Mouse (Mus musculus): ENCODE measurements around the gene Phf21a. TPM values are rescaled to one million over a fixed set of nuclear protein-coding genes. Genes with fewer than 3 reads are reported as not detected.

The Phf21a gene
- polyA plus RNA-seq, 1 experiment: 52.2 TPM

- no peaks in the 10 kb centered on the region for H3K9me3 ChIP-seq (replicated peaks; ENCODE audit: control insufficient read depth, insufficient read depth, low read length, poor library complexity, severe bottlenecking)
- no peaks in the 10 kb centered on the region for H3K36me3 ChIP-seq (ENCODE audit: control insufficient read depth, insufficient read depth, low read length, poor library complexity, severe bottlenecking)
- H3K4me3 ChIP-seq (ENCODE audit: low read depth, low read length): no peak overlapping the region
- H3K27ac ChIP-seq (ENCODE audit: insufficient read depth, low read length): no peak overlapping the region
- H3K4me1 ChIP-seq (ENCODE audit: control insufficient read depth, insufficient read depth, low read length): peaks cover 1% of the 10 kb centered on the region
- TF ChIP-seq POLR2A (IDR thresholded peaks at IDR 0.05; ENCODE audit: insufficient read depth, low read length): no peak
- TF ChIP-seq CTCF (IDR thresholded peaks at IDR 0.05; ENCODE audit: low read depth, low read length): no peak
- no peak for TF ChIP-seq EP300 (IDR thresholded peaks at IDR 0.05; ENCODE audit: insufficient read depth, low read depth, low read length)
- no peak overlapping the region for H3K9ac ChIP-seq (ENCODE audit: low read depth, poor library complexity, severe bottlenecking)
- no peaks in the 10 kb centered on the region for H3K27me3 ChIP-seq (ENCODE audit: control insufficient read depth, insufficient read depth, low read length, poor library complexity, severe bottlenecking)
Measured at GRCm38 (mm10) chr2:92380495-92381050, 287.7 kb downstream of the Phf21a start.

- Histone ChIP-seq H3K9ac (ENCODE audit: low read depth, poor library complexity, severe bottlenecking) (no peak overlapping the region), H3K4me1 (ENCODE audit: control insufficient read depth, insufficient read depth, low read length) (peaks cover 1% of the 10 kb centered on the region), H3K4me3 (ENCODE audit: low read depth, low read length) (no peak overlapping the region), H3K36me3 (ENCODE audit: control insufficient read depth, insufficient read depth, low read length, poor library complexity, severe bottlenecking) (no peaks in the 10 kb centered on the region), H3K27me3 (ENCODE audit: control insufficient read depth, insufficient read depth, low read length, poor library complexity, severe bottlenecking) (no peaks in the 10 kb centered on the region), H3K9me3 (replicated peaks; ENCODE audit: control insufficient read depth, insufficient read depth, low read length, poor library complexity, severe bottlenecking) (no peaks in the 10 kb centered on the region), H3K27ac (ENCODE audit: insufficient read depth, low read length) (no peak overlapping the region)
- TF ChIP-seq CTCF (IDR thresholded peaks at IDR 0.05; ENCODE audit: low read depth, low read length) (no peak), POLR2A (IDR thresholded peaks at IDR 0.05; ENCODE audit: insufficient read depth, low read length) (no peak), EP300 (IDR thresholded peaks at IDR 0.05; ENCODE audit: insufficient read depth, low read depth, low read length) (no peak)
Measured at GRCm38 (mm10) chr2:92381161-92381560, 288.2 kb downstream of the Phf21a start.

- H3K4me3 ChIP-seq (ENCODE audit: low read depth, low read length): no peak within 1 kb of the TSS
- H3K9me3 ChIP-seq (replicated peaks; ENCODE audit: control insufficient read depth, insufficient read depth, low read length, poor library complexity, severe bottlenecking): no peaks in the 10 kb centered on the region
- H3K36me3 ChIP-seq (ENCODE audit: control insufficient read depth, insufficient read depth, low read length, poor library complexity, severe bottlenecking): no peaks in the 10 kb centered on the region
- no peaks in the 10 kb centered on the region for H3K27me3 ChIP-seq (ENCODE audit: control insufficient read depth, insufficient read depth, low read length, poor library complexity, severe bottlenecking)
- no peak within 1 kb of the TSS for H3K27ac ChIP-seq (ENCODE audit: insufficient read depth, low read length)
- no peaks in the 10 kb centered on the region for H3K4me1 ChIP-seq (ENCODE audit: control insufficient read depth, insufficient read depth, low read length)
- no peak within 1 kb of the TSS for H3K9ac ChIP-seq (ENCODE audit: low read depth, poor library complexity, severe bottlenecking)
- TF ChIP-seq CTCF (IDR thresholded peaks at IDR 0.05; ENCODE audit: low read depth, low read length) (no peak), EP300 (IDR thresholded peaks at IDR 0.05; ENCODE audit: insufficient read depth, low read depth, low read length) (no peak), POLR2A (IDR thresholded peaks at IDR 0.05; ENCODE audit: insufficient read depth, low read length) (no peak)
Measured at GRCm38 (mm10) chr2:92381901-92382588, 289.1 kb downstream of the Phf21a start, which contains the start of gene 1700029I15Rik. TSS of gene 1700029I15Rik (plus strand) at chr2:92382538.

- Histone ChIP-seq H3K27ac (ENCODE audit: insufficient read depth, low read length) (no peak overlapping the region), H3K4me3 (ENCODE audit: low read depth, low read length) (no peak overlapping the region), H3K27me3 (ENCODE audit: control insufficient read depth, insufficient read depth, low read length, poor library complexity, severe bottlenecking) (no peaks in the 10 kb centered on the region), H3K4me1 (ENCODE audit: control insufficient read depth, insufficient read depth, low read length) (no peaks in the 10 kb centered on the region), H3K9me3 (replicated peaks; ENCODE audit: control insufficient read depth, insufficient read depth, low read length, poor library complexity, severe bottlenecking) (no peaks in the 10 kb centered on the region), H3K36me3 (ENCODE audit: control insufficient read depth, insufficient read depth, low read length, poor library complexity, severe bottlenecking) (no peaks in the 10 kb centered on the region), H3K9ac (ENCODE audit: low read depth, poor library complexity, severe bottlenecking) (no peak overlapping the region)
- TF ChIP-seq POLR2A (IDR thresholded peaks at IDR 0.05; ENCODE audit: insufficient read depth, low read length): no peak
- no peak for TF ChIP-seq CTCF (IDR thresholded peaks at IDR 0.05; ENCODE audit: low read depth, low read length)
- TF ChIP-seq EP300 (IDR thresholded peaks at IDR 0.05; ENCODE audit: insufficient read depth, low read depth, low read length): no peak
Measured at GRCm38 (mm10) chr2:92382759-92383158, 289.8 kb downstream of the Phf21a start.

GRCm38 (mm10) chr2:92384101-92384500 lies 291.2 kb downstream of the Phf21a start:
- TF ChIP-seq CTCF (IDR thresholded peaks at IDR 0.05; ENCODE audit: low read depth, low read length): no peak
- TF ChIP-seq EP300 (IDR thresholded peaks at IDR 0.05; ENCODE audit: insufficient read depth, low read depth, low read length): no peak
- no peak for TF ChIP-seq POLR2A (IDR thresholded peaks at IDR 0.05; ENCODE audit: insufficient read depth, low read length)
- H3K9ac ChIP-seq (ENCODE audit: low read depth, poor library complexity, severe bottlenecking): no peak overlapping the region
- H3K9me3 ChIP-seq (replicated peaks; ENCODE audit: control insufficient read depth, insufficient read depth, low read length, poor library complexity, severe bottlenecking): no peaks in the 10 kb centered on the region
- H3K27me3 ChIP-seq (ENCODE audit: control insufficient read depth, insufficient read depth, low read length, poor library complexity, severe bottlenecking): no peaks in the 10 kb centered on the region
- H3K4me1 ChIP-seq (ENCODE audit: control insufficient read depth, insufficient read depth, low read length): no peaks in the 10 kb centered on the region
- H3K4me3 ChIP-seq (ENCODE audit: low read depth, low read length): no peak overlapping the region
- no peaks in the 10 kb centered on the region for H3K36me3 ChIP-seq (ENCODE audit: control insufficient read depth, insufficient read depth, low read length, poor library complexity, severe bottlenecking)
- H3K27ac ChIP-seq (ENCODE audit: insufficient read depth, low read length): no peak overlapping the region
